Mouse (Mus musculus): Measurements from ENCODE around the gene Saa3. TPM values are rescaled to one million over a fixed set of nuclear protein-coding genes. Genes with fewer than 3 reads are reported as not detected.

Saa3 gene
- polyA plus RNA-seq, 1 experiment: 4.3 TPM

- Histone ChIP-seq H3K4me3 (no peak within 1 kb of the TSS), H3K36me3 (ENCODE audit: control insufficient read depth, insufficient read depth) (no peaks in the 10 kb centered on the region), H3K79me2 (ENCODE audit: control insufficient read depth, insufficient read depth) (no peaks in the 10 kb centered on the region), H3ac (ENCODE audit: control insufficient read depth, insufficient read length) (no peak within 1 kb of the TSS), H3K27me3 (ENCODE audit: control insufficient read depth, insufficient read depth, insufficient read length) (peaks cover 2% of the 10 kb centered on the region), H3K4me2 (ENCODE audit: low read depth) (peak within 1 kb of the TSS; percentile 48)
- no peak for TF ChIP-seq MYOG (IDR thresholded peaks at IDR 0.05; ENCODE audit: control insufficient read depth in 1 of 3, insufficient read depth in 1 of 3, insufficient read length in 2 of 3, low read depth in 2 of 3)
Measured at GRCm38 (mm10) chr7:46672160-46672672, 43.3 kb downstream of the Saa3 start, which contains the start of gene Tph1. Gene Tph1 (minus strand): TSS chr7:46672537.

- no peaks in the 10 kb centered on the region for H3K79me2 ChIP-seq (ENCODE audit: control insufficient read depth, insufficient read depth)
- TF ChIP-seq SRF (IDR thresholded peaks at IDR 0.05; ENCODE audit: control insufficient read depth, insufficient read length, low read depth): no peak
- TF ChIP-seq REST (IDR thresholded peaks at IDR 0.05; ENCODE audit: insufficient read depth, insufficient read length): no peak
- TF ChIP-seq POLR2AphosphoS2 (IDR thresholded peaks at IDR 0.05; ENCODE audit: insufficient read length, low read depth): no peak
- TF ChIP-seq MYOD1 (IDR thresholded peaks at IDR 0.05; ENCODE audit: control insufficient read depth in 1 of 3, insufficient read length in 2 of 3, low read depth in 2 of 3): no peak
- TF ChIP-seq MYOG (IDR thresholded peaks at IDR 0.05; ENCODE audit: control insufficient read depth in 1 of 3, insufficient read depth in 1 of 3, insufficient read length in 2 of 3, low read depth in 2 of 3): no peak
- no peak for TF ChIP-seq CEBPB (IDR thresholded peaks at IDR 0.05; ENCODE audit: insufficient read depth, poor library complexity, severe bottlenecking)
- no peak for TF ChIP-seq TCF3 (IDR thresholded peaks at IDR 0.05; ENCODE audit: insufficient read length, low read depth)
- TF ChIP-seq E2F4 (IDR thresholded peaks at IDR 0.05; ENCODE audit: insufficient read depth): no peak
- no peak overlapping the region for H3K4me2 ChIP-seq (ENCODE audit: low read depth)
- no peak overlapping the region for H3K4me3 ChIP-seq
- H3K27me3 ChIP-seq (ENCODE audit: control insufficient read depth, insufficient read depth, insufficient read length): peaks cover 25% of the 10 kb centered on the region
- H3ac ChIP-seq (ENCODE audit: control insufficient read depth, insufficient read length): no peak overlapping the region
- no peaks in the 10 kb centered on the region for H3K36me3 ChIP-seq (ENCODE audit: control insufficient read depth, insufficient read depth)
Measured at GRCm38 (mm10) chr7:46667256-46667655, 48.2 kb downstream of the Saa3 start.

- peaks cover 35% of the 10 kb centered on the region for H3K27me3 ChIP-seq (ENCODE audit: control insufficient read depth, insufficient read depth, insufficient read length)
- TF ChIP-seq MYOG (IDR thresholded peaks at IDR 0.05; ENCODE audit: control insufficient read depth in 1 of 3, insufficient read depth in 1 of 3, insufficient read length in 2 of 3, low read depth in 2 of 3) (no peak), MAX (IDR thresholded peaks at IDR 0.05; ENCODE audit: low read depth) (no peak), CEBPB (IDR thresholded peaks at IDR 0.05; ENCODE audit: insufficient read depth, poor library complexity, severe bottlenecking) (no peak), TCF12 (IDR thresholded peaks at IDR 0.05; ENCODE audit: insufficient read depth, poor library complexity, severe bottlenecking) (no peak), USF1 (IDR thresholded peaks at IDR 0.05; ENCODE audit: low read depth) (no peak), SRF (IDR thresholded peaks at IDR 0.05; ENCODE audit: control insufficient read depth, insufficient read length, low read depth) (no peak), REST (IDR thresholded peaks at IDR 0.05; ENCODE audit: insufficient read depth, insufficient read length) (no peak), MYOD1 (IDR thresholded peaks at IDR 0.05; ENCODE audit: control insufficient read depth in 1 of 3, insufficient read length in 2 of 3, low read depth in 2 of 3) (no peak), E2F4 (IDR thresholded peaks at IDR 0.05; ENCODE audit: insufficient read depth) (no peak), POLR2A (IDR thresholded peaks at IDR 0.05; ENCODE audit: insufficient read length, low read depth) (no peak), TCF3 (IDR thresholded peaks at IDR 0.05; ENCODE audit: insufficient read length, low read depth) (no peak), POLR2AphosphoS2 (IDR thresholded peaks at IDR 0.05; ENCODE audit: insufficient read length, low read depth) (no peak)
- no peaks in the 10 kb centered on the region for H3K79me2 ChIP-seq (ENCODE audit: control insufficient read depth, insufficient read depth)
- H3K36me3 ChIP-seq (ENCODE audit: control insufficient read depth, insufficient read depth): no peaks in the 10 kb centered on the region
- H3K4me3 ChIP-seq: no peak overlapping the region
- H3K4me2 ChIP-seq (ENCODE audit: low read depth): no peak overlapping the region
- H3ac ChIP-seq (ENCODE audit: control insufficient read depth, insufficient read length): no peak overlapping the region
Measured at GRCm38 (mm10) chr7:46665236-46665635, 50.3 kb downstream of the Saa3 start.

Other genes with a start within 250 kb of the Saa3 start
- 13.9 TPM for gene Sergef, start 75.9 kb downstream of the Saa3 start, polyA plus RNA-seq (2012; fragmentation: generic; extraction: Trizol)
- 0.17 TPM for gene Tph1, start 43.2 kb downstream of the Saa3 start, polyA plus RNA-seq (2012; fragmentation: generic; extraction: Trizol)
- 11.2 TPM for gene Saal1, start 5.0 kb downstream of the Saa3 start, polyA plus RNA-seq (2012; fragmentation: generic; extraction: Trizol)
- gene Saa4, start 16.9 kb upstream of the Saa3 start, polyA plus RNA-seq (2012; fragmentation: generic; extraction: Trizol): not detected
- gene Saa1, start 27.3 kb upstream of the Saa3 start, polyA plus RNA-seq (2012; fragmentation: generic; extraction: Trizol): not detected
- not detected for gene Saa2, start 36.1 kb upstream of the Saa3 start, polyA plus RNA-seq (2012; fragmentation: generic; extraction: Trizol)
- 7.9 TPM for gene Hps5, start 80.4 kb upstream of the Saa3 start, polyA plus RNA-seq (2012; fragmentation: generic; extraction: Trizol)
- gene Gtf2h1, start 80.4 kb upstream of the Saa3 start, polyA plus RNA-seq (2012; fragmentation: generic; extraction: Trizol): 18.0 TPM
- 1,758 TPM for gene Ldha, start 125.8 kb upstream of the Saa3 start, polyA plus RNA-seq (2012; fragmentation: generic; extraction: Trizol)
- 0.08 TPM for gene Ldhc, start 145.5 kb upstream of the Saa3 start, polyA plus RNA-seq (2012; fragmentation: generic; extraction: Trizol)
- gene Tsg101, start 204.3 kb upstream of the Saa3 start, polyA plus RNA-seq (2012; fragmentation: generic; extraction: Trizol): 68.5 TPM
- gene Uevld, start 242.8 kb upstream of the Saa3 start, polyA plus RNA-seq (2012; fragmentation: generic; extraction: Trizol): 3.6 TPM

Data from myocyte (in vitro differentiated cells).